Mouse (Mus musculus) testis, adult 2 months (tissue): ENCODE measurements around the gene Aldh1a3.

Source experiments
- CTCF ChIP-seq: fragments of 200-500 bp; IDR thresholded peaks from 2 replicates; pipeline ENCODE4 v1.5.1; 2012; ENCODE audit warnings: low read depth, mild to moderate bottlenecking, inconsistent platforms, low read length, moderate library complexity; ENCODE audit not compliant: control insufficient read depth, insufficient read depth, insufficient replicate concordance
- POLR2A ChIP-seq: fragments of 200-500 bp; IDR thresholded peaks from 2 replicates; pipeline ENCODE4 v1.6.1; 2012; ENCODE audit warnings: low read depth, mild to moderate bottlenecking, inconsistent platforms, low read length, moderate library complexity; ENCODE audit not compliant: control insufficient read depth

DNA sequence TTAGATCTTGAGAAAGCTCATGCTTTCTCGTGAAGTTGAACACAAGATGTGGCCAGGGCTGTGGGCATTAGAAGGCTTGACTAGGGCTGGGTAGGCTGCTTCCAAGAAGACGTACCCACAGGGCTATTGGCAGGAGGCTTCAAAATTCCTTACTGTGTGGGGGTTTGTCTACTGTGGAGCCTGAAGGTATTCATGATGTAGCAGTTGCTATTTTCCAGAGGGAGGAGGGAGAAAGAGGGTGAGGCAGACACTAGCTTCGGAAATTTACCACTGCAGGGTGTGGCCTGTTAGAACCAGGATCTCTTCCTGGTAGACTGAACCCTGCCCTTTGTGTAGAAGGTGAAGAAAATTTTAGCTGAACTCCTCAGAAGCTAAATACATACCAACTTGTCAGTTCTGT is 19.5 kb upstream of the Aldh1a3 start:
- TF ChIP-seq POLR2A: no peak
- no peak for TF ChIP-seq CTCF
